Mouse (Mus musculus) yolk sac, embryonic 10.5 days (tissue): ENCODE measurements around the gene Lrrc7.

Experiments
- DNase-seq: peaks from one replicate; pipeline ENCODE4 v3.0.0-alpha.2; 2017; ENCODE audit warnings: low spot score

Gene Lrrc7

GRCm38 (mm10) chr3:158561987-158562360, at the start of gene Lrrc7:
Lrrc7 (minus strand) TSS chr3:158562221.
- DNase-seq: peak; percentile 16

- DNase-seq: no peak
Observed at GRCm38 (mm10) chr3:158607065-158607464, 45.0 kb upstream of the Lrrc7 start.

DNA sequence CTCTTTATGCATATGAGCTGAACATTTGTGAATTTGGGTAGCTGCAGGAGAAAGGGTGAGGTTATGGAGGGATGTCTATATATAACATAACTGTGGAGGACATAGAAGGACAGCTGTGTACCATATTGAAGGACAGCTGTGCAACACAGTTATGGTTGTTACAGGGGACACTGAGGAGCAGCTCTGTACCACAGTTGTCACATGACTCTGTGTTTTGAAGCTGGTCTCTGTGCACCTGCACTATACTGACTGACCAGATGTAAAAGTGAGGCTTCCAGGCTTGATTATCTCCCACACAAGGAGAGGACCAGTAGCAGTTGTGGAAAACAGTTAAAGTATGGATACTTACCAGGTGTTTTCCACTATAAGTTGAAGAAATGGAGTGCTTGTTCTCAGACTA, 43.3 kb upstream of the Lrrc7 start:
- DNase-seq: no peak

- DNase-seq: peak; percentile 7
Observed at GRCm38 (mm10) chr3:158561256-158561986, 600 bp downstream of the Lrrc7 start.

DNA sequence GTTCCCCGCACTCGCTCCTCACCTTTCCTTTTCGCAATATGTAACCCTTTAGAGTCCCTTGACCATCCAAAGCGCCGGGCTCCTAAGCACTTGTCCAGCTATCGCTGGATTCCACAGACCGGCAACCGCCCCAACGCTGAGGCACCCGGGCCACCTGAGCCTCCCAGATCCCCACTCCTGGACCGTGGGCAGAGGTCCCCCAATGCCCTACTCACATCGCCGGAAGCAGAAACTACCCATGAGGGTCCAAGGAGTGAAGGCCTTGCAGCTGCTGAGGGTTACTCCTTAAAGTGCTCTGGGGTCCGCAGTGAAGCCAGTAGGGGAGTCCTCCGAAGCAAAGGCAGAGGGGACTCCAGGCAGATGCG, 1.1 kb downstream of the Lrrc7 start:
- DNase-seq: no peak

GRCm38 (mm10) chr3:158559691-158560650, 2.0 kb downstream of the Lrrc7 start:
- no peak for DNase-seq

DNA sequence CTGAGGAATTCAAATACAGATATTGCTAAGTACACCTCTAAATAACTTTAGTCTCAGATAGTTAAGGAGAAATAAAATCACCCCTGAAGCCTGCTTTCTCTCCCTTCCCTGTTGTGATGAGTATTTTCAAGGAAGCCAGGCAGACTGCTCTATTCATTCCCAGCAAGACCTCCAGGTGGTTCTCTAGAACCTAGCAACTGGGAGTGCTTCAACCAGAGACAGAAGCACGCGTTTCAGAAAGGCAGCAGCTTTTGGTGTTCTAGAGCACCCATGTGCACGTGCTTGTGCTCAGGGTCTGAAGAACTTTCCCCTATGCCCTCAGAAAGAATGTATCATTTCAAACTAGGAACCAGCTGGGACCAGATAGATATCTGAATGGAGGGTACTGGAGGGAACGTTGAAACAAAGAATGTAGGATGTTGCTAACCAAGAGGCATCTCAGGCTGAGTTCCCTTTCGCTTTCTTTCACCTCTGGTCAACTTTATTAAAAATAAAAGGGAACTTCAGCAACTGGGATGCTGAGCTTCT, 2.8 kb downstream of the Lrrc7 start:
- no peak for DNase-seq

- DNase-seq: no peak
Observed at GRCm38 (mm10) chr3:158558631-158559030, 3.4 kb downstream of the Lrrc7 start.

DNA sequence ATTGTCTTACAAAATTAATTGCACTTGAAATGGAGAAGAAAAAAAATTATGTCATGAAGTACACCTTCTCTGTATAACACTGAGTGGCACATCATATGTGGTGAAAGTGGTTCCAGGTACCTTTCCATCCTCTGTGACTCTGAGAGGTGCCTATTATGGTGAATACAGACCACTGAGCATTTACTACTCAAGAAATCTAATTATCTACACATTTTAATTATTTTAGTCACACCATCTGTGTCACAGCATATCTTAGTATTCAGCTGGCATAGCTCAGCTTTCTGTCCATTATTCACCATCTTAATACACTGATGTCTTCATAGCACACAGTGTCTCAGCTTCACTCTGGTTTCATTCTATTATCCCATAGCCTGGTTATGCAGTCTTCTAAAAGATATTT, 7.7 kb downstream of the Lrrc7 start:
- DNase-seq: no peak

GRCm38 (mm10) chr3:158552105-158552504, 9.9 kb downstream of the Lrrc7 start:
- DNase-seq: no peak

GRCm38 (mm10) chr3:158543481-158543880, 18.5 kb downstream of the Lrrc7 start:
- DNase-seq: no peak

DNA sequence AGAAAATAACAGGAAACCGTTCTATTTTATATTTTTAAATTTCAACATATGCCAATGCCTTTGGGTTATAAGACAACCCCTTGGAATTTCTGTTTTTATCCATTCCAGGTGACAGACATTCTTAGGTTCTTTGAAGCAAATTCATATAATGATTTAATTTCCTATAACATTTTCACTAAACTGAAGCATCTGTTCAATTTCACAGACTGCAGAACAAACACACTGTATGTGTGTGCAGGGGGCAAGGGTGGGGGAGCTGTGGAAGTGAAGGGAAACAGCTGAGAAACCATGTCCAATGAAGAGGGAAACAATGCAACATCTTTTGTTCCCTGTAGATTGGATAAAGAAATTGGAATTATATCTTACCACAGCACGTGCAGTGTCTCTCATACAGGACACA, 29.2 kb downstream of the Lrrc7 start:
- DNase-seq: no peak

GRCm38 (mm10) chr3:158528471-158528870, 33.5 kb downstream of the Lrrc7 start:
- DNase-seq: no peak

DNA sequence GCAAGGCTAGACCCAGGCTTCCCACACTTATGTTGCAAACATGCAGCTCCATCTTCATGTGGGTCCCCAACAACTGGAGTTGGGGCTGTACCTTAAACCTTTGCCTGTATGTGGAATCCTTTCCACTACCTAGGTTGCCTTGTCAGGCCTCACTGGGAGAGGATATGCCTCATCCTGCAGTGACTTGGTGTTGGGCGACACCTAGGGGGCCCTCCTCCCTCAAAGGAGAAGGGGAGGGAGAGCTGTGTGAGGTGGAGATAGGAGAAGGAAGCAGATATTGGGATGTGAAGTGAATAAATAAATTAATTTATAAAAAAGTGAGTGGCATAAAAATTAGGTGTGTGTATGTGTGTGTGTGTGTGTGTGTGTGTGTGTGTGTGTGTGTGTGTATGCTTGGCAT, 68.3 kb downstream of the Lrrc7 start:
- no peak for DNase-seq

DNA sequence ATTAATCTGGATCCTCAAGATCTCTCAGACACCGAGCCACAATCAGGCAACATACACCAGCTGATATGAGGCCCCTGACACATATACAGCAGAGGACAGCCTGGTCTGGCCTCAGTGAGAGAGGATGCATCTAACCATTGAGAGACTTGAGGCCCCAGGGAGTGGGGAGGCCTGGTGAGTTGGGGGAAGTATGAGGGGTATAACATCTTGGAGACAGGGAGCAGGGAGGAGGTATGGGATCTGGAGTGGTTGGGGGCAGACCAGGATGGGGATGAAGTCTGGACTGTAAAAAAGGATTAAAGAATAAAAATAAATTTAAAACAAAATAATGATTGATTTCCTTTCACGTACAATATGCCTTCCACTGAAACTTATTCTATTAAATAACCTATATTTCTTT, 82.3 kb downstream of the Lrrc7 start:
- DNase-seq: no peak

- no peak for DNase-seq
Observed at GRCm38 (mm10) chr3:158400600-158400999, 161.4 kb downstream of the Lrrc7 start.

GRCm38 (mm10) chr3:158391534-158391933, 170.5 kb downstream of the Lrrc7 start:
- no peak for DNase-seq

DNA sequence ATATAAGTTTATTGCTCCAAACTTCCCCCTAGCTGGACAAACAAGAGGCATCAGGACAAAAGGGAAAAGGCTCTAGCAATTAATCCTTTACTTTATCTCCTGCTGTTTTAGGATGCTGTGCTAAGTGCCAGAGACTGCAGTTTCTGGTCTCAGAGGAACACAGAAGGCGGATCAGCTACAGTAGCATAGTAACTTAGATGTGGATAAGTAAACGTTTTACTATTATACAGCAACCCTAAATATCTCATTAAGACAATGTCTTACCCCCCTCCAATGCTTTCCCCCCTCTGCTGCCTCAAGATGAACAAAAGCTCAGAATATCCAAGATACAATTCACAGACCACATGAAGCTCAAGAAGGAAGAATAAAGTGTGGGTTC, 174.0 kb downstream of the Lrrc7 start:
- no peak for DNase-seq

DNA sequence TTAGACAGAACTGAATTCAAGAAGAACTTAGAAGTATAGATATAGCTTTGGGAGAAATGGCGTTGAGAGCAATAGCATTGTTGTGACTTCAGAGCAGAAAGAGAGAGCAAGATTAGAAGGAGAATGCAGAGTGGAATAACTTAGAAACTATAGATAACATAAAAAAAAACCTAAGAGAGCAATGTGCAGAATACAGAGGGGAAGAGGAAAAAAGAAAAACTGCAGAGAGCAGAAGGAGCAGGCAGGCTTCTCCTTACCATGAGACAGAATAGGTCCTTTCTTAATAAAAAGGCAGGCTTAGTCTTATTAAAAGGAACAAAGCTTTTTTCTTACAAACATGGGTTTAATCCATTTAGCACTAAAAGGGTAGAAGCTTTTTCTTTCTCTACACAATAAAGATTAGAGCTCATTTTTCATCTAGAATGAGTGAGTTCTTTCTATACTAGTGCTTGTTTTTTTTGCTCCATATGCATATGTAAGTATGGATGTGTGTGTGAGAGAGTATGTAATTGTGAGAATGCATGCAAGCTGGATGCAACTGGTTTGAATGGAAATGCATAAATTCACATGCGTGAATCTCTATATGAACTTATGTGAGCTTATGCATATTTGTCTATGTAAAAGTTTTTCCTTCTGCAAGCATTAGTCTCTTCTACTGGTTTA, 174.5 kb downstream of the Lrrc7 start:
- no peak for DNase-seq

DNA sequence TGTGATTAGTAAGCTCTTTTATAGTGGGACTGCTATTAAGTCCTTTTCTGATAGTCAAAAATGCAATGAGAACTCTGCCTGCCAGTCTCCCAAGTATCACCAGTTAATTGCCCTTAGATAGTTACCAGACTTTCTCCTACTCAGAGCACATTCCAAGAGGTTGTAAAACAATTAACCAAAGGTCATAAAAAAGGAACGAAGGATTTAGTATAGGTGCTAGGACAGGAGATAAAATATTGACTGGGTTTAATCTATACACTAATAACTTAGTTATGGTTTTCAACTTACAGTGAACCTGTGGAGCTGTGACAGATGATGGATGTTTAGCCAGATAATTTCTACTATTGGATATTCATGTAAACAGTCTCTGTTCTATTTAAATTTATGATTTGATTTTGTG, 175.2 kb downstream of the Lrrc7 start:
- DNase-seq: no peak

GRCm38 (mm10) chr3:158375885-158376284, 186.1 kb downstream of the Lrrc7 start:
- DNase-seq: no peak

GRCm38 (mm10) chr3:158369169-158369568, 192.9 kb downstream of the Lrrc7 start:
- no peak for DNase-seq

GRCm38 (mm10) chr3:158365801-158366200, 196.2 kb downstream of the Lrrc7 start:
- DNase-seq: no peak
